Mouse (Mus musculus) heart, embryonic 14.5 days (tissue): ENCODE data around the gene Scnn1g. TPM values are rescaled to one million over a fixed set of nuclear protein-coding genes. Genes with fewer than 3 reads are reported as not detected.

Experiments
- ATAC-seq: fragments of 200-750 bp; cut with Nextera tagmentation; 2 replicates; pipeline ENCODE4 v1.8.0; 2017; ENCODE audit warnings: low read depth, moderate TSS enrichment; ENCODE audit not compliant: insufficient number of reproducible peaks, insufficient read depth, low FRiP score
- H3K27ac ChIP-seq, 2 experiments: fragments of 200-500 bp in 1 of 2; fragments of 300-500 bp in 1 of 2; sonication (generic) in 1 of 2; replicated peaks in 1 of 2; 2 replicates each; pipeline ENCODE4 v1.5.1; 2012 to 2014; ENCODE audit warnings: low read depth in 2 of 2, low read length in 2 of 2, control low read depth in 1 of 2, mild to moderate bottlenecking in 1 of 2, mixed read lengths in 1 of 2; ENCODE audit not compliant: control insufficient read depth in 1 of 2, insufficient read depth in 1 of 2
- H3K27me3 ChIP-seq: fragments of 300-500 bp; sonication (generic); 2 replicates; pipeline ENCODE4 v1.6.1; 2014; ENCODE audit warnings: mild to moderate bottlenecking, low read length, control low read depth; ENCODE audit not compliant: control insufficient read depth, insufficient read depth
- H3K36me3 ChIP-seq: fragments of 300-500 bp; sonication (generic); 2 replicates; pipeline ENCODE4 v1.6.1; 2014; ENCODE audit warnings: mild to moderate bottlenecking, control low read depth, low read length, mixed read lengths; ENCODE audit not compliant: control insufficient read depth, insufficient read depth
- H3K4me1 ChIP-seq, 2 experiments: fragments of 200-500 bp in 1 of 2; fragments of 300-500 bp in 1 of 2; sonication (generic) in 1 of 2; 2 replicates each; pipeline ENCODE4 v1.6.1; 2012 to 2014; ENCODE audit warnings: low read length in 2 of 2, control low read depth in 1 of 2, mixed read lengths in 1 of 2; ENCODE audit not compliant: control insufficient read depth in 2 of 2, insufficient read depth in 2 of 2
- H3K4me2 ChIP-seq: fragments of 300-500 bp; sonication (generic); 2 replicates; pipeline ENCODE4 v1.6.1; 2014; ENCODE audit warnings: mild to moderate bottlenecking, low read length
- H3K4me3 ChIP-seq, 2 experiments: fragments of 200-500 bp in 1 of 2; fragments of 300-500 bp in 1 of 2; sonication (generic) in 1 of 2; 2 replicates each; pipeline ENCODE4 v1.5.1; 2012 to 2014; ENCODE audit warnings: low read length in 2 of 2, mild to moderate bottlenecking in 2 of 2, control low read depth in 1 of 2, low read depth in 1 of 2, moderate library complexity in 1 of 2; ENCODE audit not compliant: control insufficient read depth in 1 of 2, insufficient read depth in 1 of 2
- H3K9ac ChIP-seq: fragments of 300-500 bp; sonication (generic); 2 replicates; pipeline ENCODE4 v1.6.1; 2014; ENCODE audit warnings: mild to moderate bottlenecking, low read length
- H3K9me3 ChIP-seq: fragments of 300-500 bp; sonication (generic); 2 replicates; pipeline ENCODE4 v1.6.1; 2016; ENCODE audit warnings: low read length, control low read depth; ENCODE audit not compliant: control insufficient read depth
- WGBS: fragments of 180-500 bp; shearing (Covaris S2); extraction: QIAGEN DNeasy Blood & Tissue Kit; methylation state at CpG from one replicate; pipeline ENCODE4 v1.1.7; 2014; 5-methylcytosine and 5-hydroxymethylcytosine counted together
- polyA plus RNA-seq: library from polyadenylated mRNA; unstranded; fragments of >200 nt; fragmentation: Nextera tagmentation; extraction: Ambion mirVana; gene quantifications from 2 replicates; pipeline ENCODE4 v1.2.1, GENCODE M21; 2014

Gene Scnn1g
- polyA plus RNA-seq, 1 experiment from 2014 or later, result not detected

GRCm38 (mm10) chr7:121700480-121700879, 33.8 kb upstream of the Scnn1g start:
- Histone ChIP-seq H3K27ac (no peak overlapping the region), H3K4me3 (no peak overlapping the region), H3K9ac (no peak overlapping the region), H3K9me3 (no peaks in the 10 kb centered on the region), H3K27me3 (no peaks in the 10 kb centered on the region), H3K4me2 (no peak overlapping the region), H3K4me1 (peaks cover 8 to 43% of the 10 kb centered on the region in 2 experiments), H3K36me3 (no peaks in the 10 kb centered on the region)
- ATAC-seq, result no peak
- WGBS, result 74% methylated on average over 3 of the region's 3 CpGs

GRCm38 (mm10) chr7:121701983-121702382, 32.3 kb upstream of the Scnn1g start:
- Histone ChIP-seq H3K27ac (no peak overlapping the region), H3K9ac (no peak overlapping the region), H3K4me2 (no peak overlapping the region), H3K36me3 (no peaks in the 10 kb centered on the region), H3K4me3 (no peak overlapping the region), H3K4me1 (peaks cover 8 to 53% of the 10 kb centered on the region in 2 experiments), H3K27me3 (no peaks in the 10 kb centered on the region), H3K9me3 (no peaks in the 10 kb centered on the region)
- ATAC-seq, result no peak
- 9% methylated on average over 6 of the region's 6 CpGs for WGBS

DNA sequence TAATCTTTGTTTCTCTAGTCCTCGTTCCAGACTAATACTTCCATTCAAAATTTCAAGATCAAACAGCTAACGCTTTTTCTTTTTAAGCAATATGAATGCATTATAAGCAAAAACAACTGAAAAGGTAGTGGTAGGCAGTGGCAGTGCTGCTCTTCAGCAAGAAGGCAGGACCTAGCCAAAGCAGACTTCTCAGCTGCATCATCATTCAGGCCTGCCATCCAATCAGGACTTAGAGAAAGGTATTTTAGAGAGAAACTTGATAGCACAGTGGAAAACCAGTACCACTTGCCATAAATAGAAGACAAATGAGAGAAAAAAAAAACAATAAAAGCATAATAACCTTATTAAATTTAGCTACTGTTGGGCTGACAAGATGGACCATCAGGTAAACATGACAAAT, 29.2 kb upstream of the Scnn1g start:
- peak overlapping the region; percentile 0; the same call in 1 of the 2 replicates for H3K4me2 ChIP-seq
- no peaks in the 10 kb centered on the region for H3K36me3 ChIP-seq
- H3K27ac ChIP-seq, result no peak overlapping the region
- no peak for ATAC-seq
- 83% methylated on average over 2 of the region's 2 CpGs for WGBS
- no peaks in the 10 kb centered on the region for H3K9me3 ChIP-seq
- no peak overlapping the region for H3K4me3 ChIP-seq
- peaks cover 4 to 47% of the 10 kb centered on the region in 2 experiments for H3K4me1 ChIP-seq
- no peak overlapping the region for H3K9ac ChIP-seq
- 0 out of 2 replicates have a peak, but pooled peaks cover 3% of the 10 kb centered on the region for H3K27me3 ChIP-seq

DNA sequence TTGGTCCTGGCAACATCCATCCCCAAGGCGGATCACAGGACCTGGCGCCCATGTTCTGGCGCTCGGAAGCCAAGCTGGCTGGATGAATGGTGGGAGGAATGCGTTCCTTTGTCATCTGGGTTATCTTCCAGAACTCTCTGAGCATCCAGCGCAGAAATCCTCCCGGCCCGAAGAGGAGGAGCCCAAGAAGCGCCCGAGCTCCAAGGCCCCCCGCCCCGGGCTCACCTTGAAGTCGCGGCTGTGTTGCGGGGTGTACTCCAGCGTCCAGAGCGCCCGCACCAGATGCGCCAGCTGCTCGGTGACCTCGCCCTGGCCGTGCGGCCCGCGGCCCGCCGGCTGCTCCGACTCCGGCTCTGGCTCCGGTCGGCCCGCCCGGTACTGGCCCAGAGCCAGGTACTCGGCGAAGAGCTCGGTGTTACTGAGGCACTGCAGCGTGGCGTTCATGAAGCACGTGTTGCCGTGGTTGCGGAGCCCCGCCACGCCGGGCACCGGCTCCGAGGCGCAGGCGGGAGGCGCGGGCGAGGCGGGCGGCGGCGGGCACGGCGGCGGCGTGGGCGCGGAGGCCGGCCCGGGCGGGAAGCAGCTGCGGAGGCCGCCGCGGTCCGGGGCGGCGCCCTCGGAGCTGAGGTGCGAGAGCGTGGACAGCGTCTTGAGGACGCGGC, 27.7 kb upstream of the Scnn1g start:
- Histone ChIP-seq H3K27me3 (0 out of 2 replicates have a peak, but pooled peaks cover 10% of the 10 kb centered on the region), H3K4me1 (peaks cover 4 to 44% of the 10 kb centered on the region in 2 experiments), H3K9ac (peak overlapping the region; percentile 81), H3K36me3 (no peaks in the 10 kb centered on the region), H3K9me3 (no peaks in the 10 kb centered on the region), H3K27ac (peak overlapping the region in 1 of 2 experiments; percentile 73; a peak in 2 of 4 replicates), H3K4me2 (peak overlapping the region; percentile 91), H3K4me3 (peak overlapping the region; percentile 73 to 87)
- 2% methylated on average over 76 of the region's 77 CpGs for WGBS
- ATAC-seq, result 0 out of 2 replicates have a peak, but pooled peaks have one; percentile 6

DNA sequence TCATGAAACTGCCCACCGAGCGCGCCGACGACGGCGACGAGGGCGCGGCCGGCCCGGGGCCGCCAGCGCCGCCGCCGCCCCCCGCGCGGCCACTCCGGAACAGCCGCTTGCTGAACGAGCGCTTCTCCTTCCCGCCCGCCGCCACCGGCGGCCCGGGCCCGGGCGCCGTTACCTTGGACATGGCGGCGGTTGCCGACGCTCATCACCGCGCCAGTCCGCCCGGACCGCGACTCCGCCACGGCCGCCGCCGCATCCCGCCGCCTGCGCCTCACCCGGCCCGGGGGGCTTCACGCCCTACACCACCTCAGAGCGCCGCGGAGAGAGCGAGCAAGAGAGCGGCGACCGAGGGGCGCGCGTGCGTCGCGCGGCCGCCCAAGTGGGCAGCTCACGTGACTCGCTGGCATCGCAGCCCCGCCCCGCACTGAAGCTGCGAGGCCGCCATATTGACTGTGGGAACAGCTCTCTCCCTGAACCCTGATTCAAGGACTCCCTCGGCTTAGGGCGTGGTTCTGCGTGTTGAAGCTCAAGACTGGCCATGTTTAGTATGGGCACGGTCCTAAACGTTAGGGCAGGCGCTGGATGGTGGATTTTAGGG, 27.1 kb upstream of the Scnn1g start, which contains the start of gene Usp31:
Gene Usp31 (minus strand): TSS at position 181 of the 595 bp plus-strand sequence.
- Histone ChIP-seq H3K36me3 (no peaks in the 10 kb centered on the region), H3K4me1 (peaks cover 4 to 38% of the 10 kb centered on the region in 2 experiments), H3K9me3 (no peaks in the 10 kb centered on the region), H3K4me2 (peak within 1 kb of the TSS; percentile 91), H3K4me3 (peak within 1 kb of the TSS; percentile 73 to 87), H3K9ac (peak within 1 kb of the TSS; percentile 81), H3K27me3 (0 out of 2 replicates have a peak, but pooled peaks cover 10% of the 10 kb centered on the region), H3K27ac (peak within 1 kb of the TSS; percentile 36 to 73; a peak in 3 of 4 replicates)
- WGBS, result under 1% methylated on average over 52 of the region's 82 CpGs
- peak; percentile 98 for ATAC-seq

DNA sequence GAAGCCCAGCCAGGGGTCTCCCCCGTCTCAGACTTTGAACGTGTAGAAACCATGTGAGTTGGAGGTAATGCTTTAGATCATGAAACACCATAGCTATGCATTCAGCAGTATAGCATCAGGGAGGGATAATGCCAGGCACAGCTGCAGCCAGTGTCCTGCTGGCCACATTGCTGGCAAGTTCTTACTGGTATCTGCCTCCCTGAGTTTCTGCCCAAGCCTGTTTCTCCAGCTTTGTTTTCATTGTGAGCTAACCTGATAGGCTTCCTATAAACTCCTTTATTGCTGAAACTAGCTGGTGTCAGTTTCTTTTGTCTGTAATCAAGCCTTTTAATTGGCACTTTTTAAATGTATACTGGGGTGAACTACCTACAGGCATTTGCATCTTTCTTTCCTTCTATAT, 23.1 kb upstream of the Scnn1g start:
- Histone ChIP-seq H3K36me3 (no peaks in the 10 kb centered on the region), H3K4me1 (peaks cover 0 to 8% of the 10 kb centered on the region in 2 experiments; a peak in 2 of 4 replicates), H3K4me2 (no peak overlapping the region), H3K27me3 (0 out of 2 replicates have a peak, but pooled peaks cover 10% of the 10 kb centered on the region), H3K4me3 (no peak overlapping the region), H3K27ac (no peak overlapping the region), H3K9ac (no peak overlapping the region), H3K9me3 (no peaks in the 10 kb centered on the region)
- ATAC-seq, result no peak
- 38% methylated on average over 2 of the region's 2 CpGs for WGBS

DNA sequence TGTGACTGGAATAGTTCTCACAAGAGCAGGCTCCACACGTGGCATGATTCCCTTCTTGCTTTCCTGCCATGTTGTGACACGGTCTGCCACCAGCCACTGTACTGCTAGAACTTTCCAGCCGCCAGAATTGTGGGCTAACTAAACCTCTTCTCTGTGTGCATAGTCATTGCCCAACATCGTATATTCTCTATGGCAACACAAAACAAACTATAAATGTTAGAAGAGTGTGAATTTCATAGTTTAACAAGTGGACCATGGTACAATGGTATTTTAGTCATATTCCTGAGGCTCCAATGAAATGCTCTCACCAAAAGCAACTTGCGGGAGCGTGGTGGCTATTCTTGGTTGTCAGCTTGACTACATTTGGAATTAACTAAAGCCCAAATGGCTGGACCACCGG, 17.2 kb upstream of the Scnn1g start:
- H3K9ac ChIP-seq, result no peak overlapping the region
- no peak overlapping the region for H3K27ac ChIP-seq
- H3K36me3 ChIP-seq, result no peaks in the 10 kb centered on the region
- 69% methylated on average over 7 of the region's 7 CpGs for WGBS
- no peaks in the 10 kb centered on the region for H3K27me3 ChIP-seq
- no peak overlapping the region for H3K4me2 ChIP-seq
- no peaks in the 10 kb centered on the region for H3K9me3 ChIP-seq
- no peaks in the 10 kb centered on the region for H3K4me1 ChIP-seq
- ATAC-seq, result no peak
- H3K4me3 ChIP-seq, result no peak overlapping the region
